Mouse (Mus musculus): ENCODE data around the gene Cox10. TPM values are rescaled to one million over a fixed set of nuclear protein-coding genes. Genes with fewer than 3 reads are reported as not detected.

Gene Cox10
- polyA plus RNA-seq, 1 experiment from 2014 or later: 42.7 TPM

- Histone ChIP-seq H3K36me3 (ENCODE audit: control insufficient read depth, insufficient read depth) (no peaks in the 10 kb centered on the region), H3K27ac (ENCODE audit: low read length) (peak overlapping the region; percentile 38; the same call in 1 of the 2 replicates), H3K4me2 (ENCODE audit: low read depth, low read length) (no peak overlapping the region), H3K4me1 (ENCODE audit: control insufficient read depth, insufficient read depth, low read length) (peaks cover 30% of the 10 kb centered on the region), H3K4me3 (ENCODE audit: low read length) (no peak overlapping the region), H3K27me3 (ENCODE audit: control insufficient read depth, insufficient read depth, low read length) (no peaks in the 10 kb centered on the region), H3K9ac (ENCODE audit: low read length) (no peak overlapping the region), H3K9me3 (replicated peaks; ENCODE audit: control insufficient read depth, low read length) (no peaks in the 10 kb centered on the region)
- WGBS: 52% methylated on average over 5 of the region's 5 CpGs
- ATAC-seq (replicated peaks; ENCODE audit: extremely low read depth, insufficient read depth, low FRiP score): peak; percentile 35
These were observed 79.0 kb downstream of the Cox10 start for GRCm38 (mm10) chr11:64000200-64000794.

- Histone ChIP-seq H3K4me1 (ENCODE audit: control insufficient read depth, insufficient read depth, low read length) (peaks cover 30% of the 10 kb centered on the region), H3K9ac (ENCODE audit: low read length) (no peak overlapping the region), H3K9me3 (replicated peaks; ENCODE audit: control insufficient read depth, low read length) (no peaks in the 10 kb centered on the region), H3K27me3 (ENCODE audit: control insufficient read depth, insufficient read depth, low read length) (no peaks in the 10 kb centered on the region), H3K36me3 (ENCODE audit: control insufficient read depth, insufficient read depth) (no peaks in the 10 kb centered on the region), H3K4me3 (ENCODE audit: low read length) (no peak overlapping the region), H3K27ac (ENCODE audit: low read length) (no peak overlapping the region), H3K4me2 (ENCODE audit: low read depth, low read length) (no peak overlapping the region)
- ATAC-seq (replicated peaks; ENCODE audit: extremely low read depth, insufficient read depth, low FRiP score): no peak
- WGBS: 66% methylated on average over 6 of the region's 6 CpGs
These were observed 79.8 kb downstream of the Cox10 start for GRCm38 (mm10) chr11:63999431-63999830.

DNA sequence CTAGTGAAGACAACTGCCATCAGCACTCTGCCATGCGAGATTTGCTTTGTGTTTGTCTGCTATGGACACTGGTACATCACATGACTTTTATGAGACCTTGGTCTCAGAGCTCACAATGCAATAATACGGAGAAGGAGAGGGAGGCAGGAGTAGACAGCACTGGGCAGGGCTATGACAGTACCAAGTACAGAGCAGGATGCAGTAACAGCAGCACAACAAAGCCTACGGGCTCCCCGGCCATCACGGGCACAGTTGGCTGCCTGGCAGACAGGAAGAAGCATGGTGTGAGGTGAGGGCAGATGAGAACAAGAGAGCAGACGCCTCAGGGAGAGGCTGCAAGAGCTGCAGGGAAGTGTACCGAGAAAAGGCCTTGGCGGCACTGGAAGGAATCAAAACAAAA, 87.3 kb downstream of the Cox10 start:
- WGBS: 74% methylated on average over 8 of the region's 8 CpGs
- no peak overlapping the region for H3K9ac ChIP-seq (ENCODE audit: low read length)
- H3K36me3 ChIP-seq (ENCODE audit: control insufficient read depth, insufficient read depth): 0 out of 2 replicates have a peak, but pooled peaks cover 3% of the 10 kb centered on the region
- H3K4me2 ChIP-seq (ENCODE audit: low read depth, low read length): no peak overlapping the region
- H3K27me3 ChIP-seq (ENCODE audit: control insufficient read depth, insufficient read depth, low read length): no peaks in the 10 kb centered on the region
- no peak overlapping the region for H3K4me3 ChIP-seq (ENCODE audit: low read length)
- no peaks in the 10 kb centered on the region for H3K9me3 ChIP-seq (replicated peaks; ENCODE audit: control insufficient read depth, low read length)
- no peak for ATAC-seq (replicated peaks; ENCODE audit: extremely low read depth, insufficient read depth, low FRiP score)
- no peaks in the 10 kb centered on the region for H3K4me1 ChIP-seq (ENCODE audit: control insufficient read depth, insufficient read depth, low read length)
- no peak overlapping the region for H3K27ac ChIP-seq (ENCODE audit: low read length)

DNA sequence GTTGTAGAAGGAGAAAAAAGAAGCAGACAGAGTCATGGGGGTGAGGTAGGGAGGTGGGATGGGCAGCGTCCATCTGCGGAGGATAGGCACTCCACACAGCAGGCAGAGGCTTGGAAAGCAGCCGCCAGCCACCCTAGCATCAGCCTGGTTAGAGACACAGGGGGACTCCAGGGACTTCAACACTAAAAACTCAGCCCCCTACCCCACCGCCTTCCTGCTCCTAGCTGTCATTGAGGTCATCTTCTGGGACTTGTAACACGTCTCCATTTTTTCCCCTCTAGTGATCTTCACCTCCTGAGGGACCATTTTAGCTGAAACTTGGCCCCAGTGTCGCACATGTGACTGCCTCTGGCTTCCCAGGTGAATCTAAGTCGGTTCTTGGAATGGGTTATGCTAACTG, 88.5 kb downstream of the Cox10 start:
- Histone ChIP-seq H3K4me3 (ENCODE audit: low read length) (no peak overlapping the region), H3K4me2 (ENCODE audit: low read depth, low read length) (no peak overlapping the region), H3K36me3 (ENCODE audit: control insufficient read depth, insufficient read depth) (0 out of 2 replicates have a peak, but pooled peaks cover 3% of the 10 kb centered on the region), H3K27me3 (ENCODE audit: control insufficient read depth, insufficient read depth, low read length) (no peaks in the 10 kb centered on the region), H3K9ac (ENCODE audit: low read length) (no peak overlapping the region), H3K4me1 (ENCODE audit: control insufficient read depth, insufficient read depth, low read length) (peaks cover under 1% of the 10 kb centered on the region), H3K9me3 (replicated peaks; ENCODE audit: control insufficient read depth, low read length) (no peaks in the 10 kb centered on the region), H3K27ac (ENCODE audit: low read length) (no peak overlapping the region)
- no peak for ATAC-seq (replicated peaks; ENCODE audit: extremely low read depth, insufficient read depth, low FRiP score)
- 88% methylated on average over 7 of the region's 7 CpGs for WGBS

DNA sequence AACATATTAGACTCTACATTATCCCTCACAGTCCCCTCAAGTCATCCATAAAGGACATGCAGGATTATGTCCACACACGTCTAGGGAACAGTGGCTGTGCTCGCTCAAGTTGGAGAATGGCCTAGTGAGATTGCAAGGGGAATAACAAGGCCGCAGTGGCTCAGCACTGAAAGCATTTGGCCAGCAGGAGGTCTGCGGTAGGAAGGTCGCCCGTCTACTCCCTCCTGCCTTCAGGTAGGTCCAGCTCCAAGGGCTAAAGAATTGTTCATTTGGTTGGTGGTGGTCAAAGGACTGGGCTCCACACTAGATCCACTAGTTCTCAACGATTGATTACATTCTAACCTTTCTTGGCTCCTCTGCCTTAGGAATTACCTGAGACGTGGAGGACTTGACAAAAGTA, 89.0 kb downstream of the Cox10 start:
- WGBS: 91% methylated on average over 8 of the region's 8 CpGs
- no peak overlapping the region for H3K27ac ChIP-seq (ENCODE audit: low read length)
- ATAC-seq (replicated peaks; ENCODE audit: extremely low read depth, insufficient read depth, low FRiP score): no peak
- H3K4me2 ChIP-seq (ENCODE audit: low read depth, low read length): no peak overlapping the region
- H3K9ac ChIP-seq (ENCODE audit: low read length): no peak overlapping the region
- H3K4me3 ChIP-seq (ENCODE audit: low read length): no peak overlapping the region
- peaks cover 5% of the 10 kb centered on the region for H3K4me1 ChIP-seq (ENCODE audit: control insufficient read depth, insufficient read depth, low read length)
- H3K27me3 ChIP-seq (ENCODE audit: control insufficient read depth, insufficient read depth, low read length): no peaks in the 10 kb centered on the region
- 0 out of 2 replicates have a peak, but pooled peaks cover 3% of the 10 kb centered on the region for H3K36me3 ChIP-seq (ENCODE audit: control insufficient read depth, insufficient read depth)
- H3K9me3 ChIP-seq (replicated peaks; ENCODE audit: control insufficient read depth, low read length): no peaks in the 10 kb centered on the region

DNA sequence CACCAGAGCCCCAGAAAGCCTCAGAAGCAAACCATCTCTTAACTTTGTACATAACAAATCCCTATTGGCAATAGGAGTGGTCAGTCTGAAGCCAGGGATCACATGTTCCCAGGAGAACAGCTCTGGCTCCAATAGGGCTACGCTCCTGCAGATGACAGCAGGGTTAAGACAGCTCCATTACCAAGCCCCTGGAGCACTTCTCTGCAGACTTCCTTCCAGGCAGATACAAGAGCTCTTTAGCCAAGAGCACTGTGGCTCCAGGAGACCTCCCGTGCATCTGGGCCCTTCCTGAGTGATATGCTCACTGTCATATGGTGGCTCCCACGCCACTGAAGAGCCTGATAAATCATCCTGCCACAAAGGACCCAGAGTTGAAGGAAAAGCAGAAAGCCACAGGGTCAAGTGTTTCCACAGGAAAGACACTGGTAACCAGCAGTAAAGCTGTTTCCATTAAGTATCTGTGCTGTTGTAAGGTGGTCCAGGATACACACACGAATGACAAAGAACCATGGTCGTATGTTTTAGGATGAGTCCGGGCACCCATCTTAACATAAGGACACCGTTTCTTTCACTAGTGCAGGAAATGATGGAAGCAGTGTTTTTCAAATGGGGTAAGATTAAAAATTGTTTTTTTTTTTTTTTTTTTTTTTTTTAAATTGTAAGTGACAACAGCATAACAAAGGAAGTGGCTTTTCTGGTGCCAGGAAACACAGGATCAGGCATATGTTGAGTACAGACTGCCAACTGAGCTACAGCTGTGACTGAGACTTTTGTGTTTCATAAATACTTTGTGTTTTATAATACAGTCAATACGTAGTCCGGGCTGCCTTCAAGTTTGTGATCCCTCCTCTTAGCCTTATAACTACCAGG, 90.0 kb downstream of the Cox10 start:
- H3K9ac ChIP-seq (ENCODE audit: low read length): no peak overlapping the region
- H3K4me2 ChIP-seq (ENCODE audit: low read depth, low read length): no peak overlapping the region
- H3K36me3 ChIP-seq (ENCODE audit: control insufficient read depth, insufficient read depth): 0 out of 2 replicates have a peak, but pooled peaks cover 3% of the 10 kb centered on the region
- H3K9me3 ChIP-seq (replicated peaks; ENCODE audit: control insufficient read depth, low read length): no peaks in the 10 kb centered on the region
- no peaks in the 10 kb centered on the region for H3K27me3 ChIP-seq (ENCODE audit: control insufficient read depth, insufficient read depth, low read length)
- peak overlapping the region; percentile 41 for H3K27ac ChIP-seq (ENCODE audit: low read length)
- peaks cover 5% of the 10 kb centered on the region for H3K4me1 ChIP-seq (ENCODE audit: control insufficient read depth, insufficient read depth, low read length)
- H3K4me3 ChIP-seq (ENCODE audit: low read length): no peak overlapping the region
- WGBS: 68% methylated on average over 9 of the region's 9 CpGs
- ATAC-seq (replicated peaks; ENCODE audit: extremely low read depth, insufficient read depth, low FRiP score): peak; percentile 54; the same call in 1 of the 2 replicates

GRCm38 (mm10) chr11:63988031-63988665, 91.1 kb downstream of the Cox10 start:
- no peak overlapping the region for H3K4me2 ChIP-seq (ENCODE audit: low read depth, low read length)
- H3K27me3 ChIP-seq (ENCODE audit: control insufficient read depth, insufficient read depth, low read length): no peaks in the 10 kb centered on the region
- H3K4me3 ChIP-seq (ENCODE audit: low read length): no peak overlapping the region
- no peak overlapping the region for H3K9ac ChIP-seq (ENCODE audit: low read length)
- WGBS: 53% methylated on average over 3 of the region's 3 CpGs
- no peaks in the 10 kb centered on the region for H3K36me3 ChIP-seq (ENCODE audit: control insufficient read depth, insufficient read depth)
- peaks cover 5% of the 10 kb centered on the region for H3K4me1 ChIP-seq (ENCODE audit: control insufficient read depth, insufficient read depth, low read length)
- no peaks in the 10 kb centered on the region for H3K9me3 ChIP-seq (replicated peaks; ENCODE audit: control insufficient read depth, low read length)
- no peak for ATAC-seq (replicated peaks; ENCODE audit: extremely low read depth, insufficient read depth, low FRiP score)
- H3K27ac ChIP-seq (ENCODE audit: low read length): no peak overlapping the region

DNA sequence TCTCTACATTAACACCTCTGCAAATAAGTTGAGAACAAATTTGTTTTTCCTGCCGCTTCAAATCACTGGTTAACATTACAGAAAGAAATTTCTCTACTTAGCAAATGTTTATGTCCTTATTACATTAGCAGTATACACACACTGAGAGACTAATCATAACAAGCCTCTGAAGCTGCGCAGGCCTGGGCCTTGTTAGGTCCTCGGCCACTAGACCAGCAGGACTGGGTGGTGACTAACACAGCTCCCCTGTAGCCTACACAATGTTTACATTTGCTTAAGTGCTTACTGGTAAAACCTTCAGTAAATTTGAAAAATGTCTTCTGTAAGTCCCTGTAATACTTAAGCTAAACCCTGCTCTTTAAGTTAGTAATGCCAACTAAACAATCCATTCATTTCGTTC, 92.6 kb downstream of the Cox10 start:
- ATAC-seq (replicated peaks; ENCODE audit: extremely low read depth, insufficient read depth, low FRiP score): no peak
- Histone ChIP-seq H3K27ac (ENCODE audit: low read length) (no peak overlapping the region), H3K4me1 (ENCODE audit: control insufficient read depth, insufficient read depth, low read length) (peaks cover 5% of the 10 kb centered on the region), H3K9ac (ENCODE audit: low read length) (no peak overlapping the region), H3K27me3 (ENCODE audit: control insufficient read depth, insufficient read depth, low read length) (no peaks in the 10 kb centered on the region), H3K9me3 (replicated peaks; ENCODE audit: control insufficient read depth, low read length) (no peaks in the 10 kb centered on the region), H3K4me2 (ENCODE audit: low read depth, low read length) (no peak overlapping the region), H3K36me3 (ENCODE audit: control insufficient read depth, insufficient read depth) (0 out of 2 replicates have a peak, but pooled peaks cover 2% of the 10 kb centered on the region), H3K4me3 (ENCODE audit: low read length) (no peak overlapping the region)
- 83% methylated on average over 4 of the region's 4 CpGs for WGBS

GRCm38 (mm10) chr11:63985481-63985880, 93.8 kb downstream of the Cox10 start:
- Histone ChIP-seq H3K4me3 (ENCODE audit: low read length) (no peak overlapping the region), H3K27me3 (ENCODE audit: control insufficient read depth, insufficient read depth, low read length) (no peaks in the 10 kb centered on the region), H3K4me1 (ENCODE audit: control insufficient read depth, insufficient read depth, low read length) (peaks cover 5% of the 10 kb centered on the region), H3K36me3 (ENCODE audit: control insufficient read depth, insufficient read depth) (0 out of 2 replicates have a peak, but pooled peaks cover 2% of the 10 kb centered on the region), H3K4me2 (ENCODE audit: low read depth, low read length) (no peak overlapping the region), H3K9ac (ENCODE audit: low read length) (no peak overlapping the region), H3K27ac (ENCODE audit: low read length) (no peak overlapping the region), H3K9me3 (replicated peaks; ENCODE audit: control insufficient read depth, low read length) (no peaks in the 10 kb centered on the region)
- 37% methylated on average over 6 of the region's 6 CpGs for WGBS
- no peak for ATAC-seq (replicated peaks; ENCODE audit: extremely low read depth, insufficient read depth, low FRiP score)
